Mouse (Mus musculus): ENCODE results near the gene Sprr1b. TPM values are rescaled to one million over a fixed set of nuclear protein-coding genes. Genes with fewer than 3 reads are reported as not detected.
"Not testable (repeated sequence)": the region's sequence is repeated elsewhere in the genome, so short reads cannot be mapped to it uniquely, and the experiment has no call there.

Gene Sprr1b
- total RNA-seq (2015): not detected in 2 replicates
- not detected in 2 replicates for total RNA-seq (2017)

DNA sequence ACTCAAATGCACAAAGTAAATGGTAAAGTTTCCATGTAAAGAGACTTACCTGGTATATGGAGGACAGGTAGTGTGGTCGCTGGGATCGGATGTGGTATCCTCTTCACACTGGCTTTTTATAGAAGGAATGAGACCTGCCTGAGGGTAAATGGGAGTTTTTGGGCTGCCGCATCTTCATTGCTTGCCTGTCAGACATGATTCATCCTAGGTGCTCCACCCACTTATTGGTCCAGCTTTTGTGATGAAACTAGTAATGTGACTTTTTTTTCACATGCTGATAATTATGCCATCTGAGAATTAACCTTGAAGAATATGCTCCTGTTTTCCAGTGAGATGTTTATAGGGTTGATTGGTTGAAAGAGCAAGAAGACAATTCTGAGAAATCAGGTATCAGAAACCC lies at the start of gene Sprr1b:
Gene Sprr1b, minus strand, starts transcription at position 101 of the 400 bp plus-strand sequence.
- no peak for ATAC-seq (ENCODE audit: poor library complexity, severe bottlenecking)

DNA sequence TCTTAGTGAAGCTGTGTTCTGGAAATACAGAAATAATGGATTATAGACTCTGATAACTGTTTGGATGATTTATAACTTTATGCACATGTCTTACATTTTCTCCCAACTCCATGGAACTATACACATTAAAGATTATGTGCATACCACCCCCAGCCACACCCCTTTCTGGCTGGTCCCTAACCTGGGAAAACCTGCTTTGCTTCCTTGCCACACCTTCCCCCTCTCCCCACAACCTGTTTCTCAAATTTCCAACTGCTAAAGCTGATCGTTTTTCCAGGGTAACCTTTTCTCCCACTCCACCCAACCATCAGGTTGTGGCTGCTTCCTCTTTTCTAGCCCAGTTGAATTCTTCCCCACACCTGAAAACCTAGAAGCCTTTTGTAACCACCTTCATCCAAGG lies 47.7 kb upstream of the Sprr1b start:
- no peak for ATAC-seq (ENCODE audit: poor library complexity, severe bottlenecking)

DNA sequence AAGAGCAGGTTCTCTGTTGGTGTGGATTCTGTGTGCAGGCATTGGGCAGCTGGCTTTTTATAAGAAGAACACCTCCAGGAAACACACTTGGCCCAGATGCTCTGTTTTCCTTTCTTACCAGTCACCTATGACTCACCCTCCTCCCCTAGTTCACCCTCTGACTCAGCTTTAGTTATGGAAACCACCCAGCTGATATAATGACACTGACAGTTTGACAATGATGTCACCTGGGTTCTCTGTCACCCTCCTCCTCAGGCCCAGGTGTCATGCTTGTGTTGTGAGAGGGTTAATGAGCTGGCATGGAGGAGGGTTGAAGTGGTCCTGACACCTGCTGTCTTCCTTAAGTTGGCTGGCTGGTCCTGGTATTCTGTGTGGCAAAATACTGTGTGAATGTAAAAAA lies 47.3 kb upstream of the Sprr1b start, which contains the start of gene Sprr1a:
Gene Sprr1a, minus strand, starts transcription at position 33 of the 400 bp plus-strand sequence.
- ATAC-seq (ENCODE audit: poor library complexity, severe bottlenecking): no peak

DNA sequence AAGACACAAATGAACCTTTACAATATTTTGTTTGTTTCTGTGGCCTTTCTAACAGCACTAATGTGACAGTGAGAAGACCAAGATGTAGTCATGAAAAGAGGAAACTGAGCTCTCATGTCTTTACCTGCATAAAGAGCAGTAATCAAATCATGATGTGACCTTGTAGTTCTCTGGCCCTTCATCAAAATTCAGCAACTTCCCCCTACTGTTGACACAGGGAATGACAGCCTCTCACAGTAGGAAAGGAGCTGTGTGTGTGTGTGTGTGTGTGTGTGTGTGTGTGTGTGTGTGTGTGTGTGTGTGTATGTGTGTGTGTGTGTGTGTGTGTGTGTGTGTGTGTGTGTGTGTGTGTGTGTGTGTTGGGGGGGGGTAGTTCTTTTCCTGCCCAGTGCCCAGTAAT lies 42.7 kb upstream of the Sprr1b start:
- not testable (repeated sequence) for ATAC-seq (ENCODE audit: poor library complexity, severe bottlenecking)

DNA sequence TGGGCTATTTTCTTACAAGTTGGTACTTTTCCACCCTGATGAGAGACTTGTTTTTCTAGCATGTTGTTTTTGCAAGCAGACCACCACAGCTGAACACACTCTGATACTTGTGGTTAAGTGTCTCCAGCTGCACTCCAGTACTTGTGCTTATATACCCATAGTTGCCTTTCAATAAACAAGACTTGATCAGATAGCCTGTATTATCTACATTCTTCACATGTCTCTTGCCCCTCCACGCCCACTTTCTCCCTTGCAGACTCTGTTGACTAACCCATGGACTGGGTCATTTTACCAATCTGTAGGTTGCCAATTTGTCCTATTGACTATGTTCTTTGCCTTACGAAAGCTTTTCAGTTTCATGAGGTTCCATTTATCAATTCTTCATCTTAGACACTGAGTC lies 31.5 kb upstream of the Sprr1b start:
- ATAC-seq (ENCODE audit: poor library complexity, severe bottlenecking): no peak

DNA sequence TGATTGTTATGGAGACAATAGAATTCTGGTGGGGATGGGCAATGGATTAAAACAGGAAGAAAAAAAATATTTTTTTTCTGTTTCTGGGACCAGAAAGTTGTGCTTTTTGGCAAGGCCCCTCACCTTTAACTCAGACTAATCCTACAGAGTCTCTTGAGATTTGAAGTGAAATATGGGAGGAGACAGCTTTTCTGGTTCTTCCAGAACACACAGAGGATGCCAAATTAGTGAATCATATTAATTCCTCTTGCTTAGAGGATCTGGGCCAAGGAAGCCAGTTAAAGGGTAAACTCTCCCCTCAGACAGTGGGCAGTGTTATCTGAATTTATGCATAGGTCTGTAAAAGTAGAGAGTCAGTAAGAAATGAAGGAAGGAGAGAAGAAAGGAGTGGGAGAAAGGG lies 28.8 kb upstream of the Sprr1b start:
- no peak for ATAC-seq (ENCODE audit: poor library complexity, severe bottlenecking)

DNA sequence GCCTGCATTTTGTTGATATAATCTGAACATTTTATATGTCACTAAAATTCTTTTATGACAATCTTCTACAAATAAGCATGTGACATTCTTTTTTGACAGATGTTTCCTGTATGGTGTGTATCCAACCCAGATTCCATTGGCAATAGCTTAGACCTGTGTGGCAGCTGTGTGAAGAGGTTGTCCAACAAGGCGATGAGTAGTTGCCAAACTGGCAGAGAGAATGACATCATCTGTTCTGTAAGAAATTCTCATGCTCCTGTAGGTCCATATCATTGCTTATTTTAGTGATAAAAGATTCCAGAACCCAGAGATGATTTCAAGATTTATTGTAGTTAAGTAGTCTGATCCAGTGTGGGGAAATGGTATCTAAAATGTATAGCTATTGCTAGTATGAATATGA lies 28.0 kb upstream of the Sprr1b start:
- no peak for ATAC-seq (ENCODE audit: poor library complexity, severe bottlenecking)

DNA sequence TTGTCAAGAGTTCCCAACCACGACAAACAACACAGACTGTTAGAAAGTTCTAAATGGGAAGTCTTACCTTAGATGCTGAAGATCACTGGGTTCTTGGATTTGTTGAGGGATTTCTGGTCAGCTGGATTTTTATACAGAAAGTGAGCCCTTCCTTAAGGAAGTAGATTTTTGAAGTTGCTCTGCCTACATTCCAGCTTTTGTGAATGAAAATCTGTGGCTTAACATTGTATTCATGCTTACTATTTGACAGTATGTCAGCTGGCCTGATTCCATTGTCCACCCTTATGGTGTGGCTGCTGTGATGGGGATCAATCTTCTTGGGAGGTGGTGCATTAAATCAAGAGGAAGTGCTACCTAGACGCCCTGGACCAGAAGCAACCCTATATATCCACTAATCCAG lies 20.0 kb upstream of the Sprr1b start, which contains the start of gene Sprr3:
Gene Sprr3, minus strand, starts transcription at position 101 of the 400 bp plus-strand sequence.
- no peak for ATAC-seq (ENCODE audit: poor library complexity, severe bottlenecking)

DNA sequence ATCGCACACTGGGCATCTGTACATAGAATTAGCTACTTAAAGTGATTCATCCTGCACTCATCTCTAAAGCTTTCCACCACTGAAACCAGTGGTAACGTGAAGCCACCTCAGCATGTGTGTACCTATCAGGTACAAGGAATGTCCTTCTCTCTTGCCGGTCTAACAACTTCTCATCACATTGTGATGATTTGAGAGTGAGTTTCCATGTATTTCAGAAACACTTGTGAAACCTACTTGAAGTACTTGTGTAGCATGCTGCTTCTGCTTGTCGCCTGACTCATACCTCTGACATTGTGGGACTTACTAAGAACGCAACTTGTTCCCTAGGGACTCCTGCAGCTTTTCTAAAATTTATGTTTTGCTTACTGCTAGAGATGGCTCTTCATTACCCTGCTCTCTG lies 16.6 kb upstream of the Sprr1b start:
- ATAC-seq (ENCODE audit: poor library complexity, severe bottlenecking): no peak

DNA sequence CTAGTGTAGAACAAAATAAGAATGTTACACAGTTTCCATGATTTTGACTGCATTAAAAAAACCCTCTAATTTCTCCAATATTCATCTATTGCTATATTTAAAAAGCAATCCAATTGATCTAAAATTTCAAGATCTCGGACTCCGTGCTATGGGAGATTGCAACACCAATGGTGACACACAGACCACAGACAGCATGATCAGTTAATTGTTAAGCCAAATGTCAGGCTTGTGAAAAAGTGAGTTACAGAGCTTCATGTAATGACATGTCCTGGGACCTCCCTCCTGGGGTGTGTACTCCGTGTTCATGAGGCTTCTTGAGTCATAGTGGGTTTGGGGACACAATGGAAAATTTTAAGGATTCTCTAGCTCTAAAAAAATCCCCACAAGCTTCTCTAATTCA lies 1.6 kb upstream of the Sprr1b start:
- no peak for ATAC-seq (ENCODE audit: poor library complexity, severe bottlenecking)

DNA sequence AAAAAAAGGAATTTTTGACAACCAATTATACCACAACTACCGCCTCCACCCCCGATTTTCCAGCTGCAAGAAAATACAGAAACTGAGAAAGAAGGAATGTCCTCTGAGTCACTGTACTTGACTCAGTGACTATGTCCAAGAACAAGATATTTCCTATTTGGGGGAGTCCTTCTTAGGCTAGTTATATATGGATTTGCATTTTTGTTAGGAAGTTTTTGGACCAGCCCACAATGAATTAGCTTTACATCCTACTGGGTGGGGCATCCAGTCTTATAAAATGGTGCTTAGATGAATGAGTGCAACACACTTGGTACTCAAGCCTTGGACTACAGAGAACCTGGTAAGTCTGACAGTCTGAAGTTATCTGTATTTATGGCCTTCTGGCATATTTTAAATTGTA lies 6.3 kb downstream of the Sprr1b start, which contains the start of gene Sprr2k:
Gene Sprr2k, plus strand, starts transcription at position 301 of the 400 bp plus-strand sequence.
- no peak for ATAC-seq (ENCODE audit: poor library complexity, severe bottlenecking)

DNA sequence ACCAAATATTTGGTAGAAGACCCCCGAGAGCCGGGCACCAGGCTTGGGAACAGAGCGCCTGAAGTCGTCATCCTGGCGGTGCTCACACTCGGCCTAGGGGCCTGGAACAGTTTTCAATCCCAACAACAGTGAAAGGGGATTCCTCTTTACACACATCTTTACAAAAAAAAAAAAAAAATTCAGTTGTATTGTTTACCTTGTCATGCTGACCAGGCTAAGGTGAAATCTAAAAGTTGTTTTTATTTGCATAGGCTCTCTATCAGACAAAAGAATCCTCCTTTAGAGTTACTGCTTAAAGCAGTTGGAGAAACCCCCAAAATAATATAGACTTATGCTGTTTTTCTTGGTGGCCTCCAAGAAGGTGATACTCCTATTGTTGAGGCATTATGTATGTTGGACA lies 9.3 kb downstream of the Sprr1b start, which contains the start of gene Gm9774:
Gene Gm9774, minus strand, starts transcription at position 101 of the 400 bp plus-strand sequence.
- no peak for ATAC-seq (ENCODE audit: poor library complexity, severe bottlenecking)

DNA sequence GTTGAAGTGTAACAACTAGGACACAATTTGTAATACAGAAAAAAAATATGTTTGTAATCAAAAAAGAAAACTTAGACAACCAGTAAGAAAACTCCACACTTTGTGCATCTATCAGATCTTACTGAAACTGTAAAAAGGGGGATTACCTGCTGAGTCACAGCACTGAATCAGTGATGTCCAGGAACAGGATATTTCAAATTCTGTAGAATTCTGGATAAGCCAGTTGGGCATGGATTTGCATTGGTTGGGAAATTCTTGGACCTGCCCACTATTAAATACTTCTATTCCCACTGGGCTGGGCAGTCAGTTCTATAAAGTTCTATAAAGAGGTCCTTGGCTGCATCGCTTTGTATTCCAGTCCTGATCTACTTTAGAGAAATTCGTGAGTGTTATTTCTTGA lies 20.8 kb downstream of the Sprr1b start, which contains the start of gene Sprr2j-ps:
Gene Sprr2j-ps, plus strand, starts transcription at position 301 of the 400 bp plus-strand sequence.
- ATAC-seq (ENCODE audit: poor library complexity, severe bottlenecking): no peak

DNA sequence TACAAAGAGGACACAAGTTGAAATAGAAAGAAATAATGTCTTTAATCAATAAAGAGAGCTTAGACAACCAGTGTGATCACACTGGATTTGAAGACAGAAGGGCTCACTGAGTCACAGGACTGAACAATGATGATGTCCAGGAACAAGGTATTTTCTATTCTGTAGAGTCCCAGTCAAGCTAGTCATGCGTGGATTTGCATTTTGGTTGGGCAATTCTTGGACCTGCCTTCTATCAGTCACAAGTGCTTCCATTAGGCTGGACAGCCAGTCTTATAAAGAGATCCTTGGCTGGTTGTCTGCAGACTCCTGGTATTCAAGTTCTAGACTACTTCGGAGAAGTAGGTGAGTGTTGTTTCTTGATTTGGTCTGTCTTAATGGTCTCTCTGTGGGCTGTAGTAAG lies 30.9 kb downstream of the Sprr1b start, which contains the start of gene Sprr2i:
Gene Sprr2i, plus strand, starts transcription at position 301 of the 400 bp plus-strand sequence.
- ATAC-seq (ENCODE audit: poor library complexity, severe bottlenecking): no peak

DNA sequence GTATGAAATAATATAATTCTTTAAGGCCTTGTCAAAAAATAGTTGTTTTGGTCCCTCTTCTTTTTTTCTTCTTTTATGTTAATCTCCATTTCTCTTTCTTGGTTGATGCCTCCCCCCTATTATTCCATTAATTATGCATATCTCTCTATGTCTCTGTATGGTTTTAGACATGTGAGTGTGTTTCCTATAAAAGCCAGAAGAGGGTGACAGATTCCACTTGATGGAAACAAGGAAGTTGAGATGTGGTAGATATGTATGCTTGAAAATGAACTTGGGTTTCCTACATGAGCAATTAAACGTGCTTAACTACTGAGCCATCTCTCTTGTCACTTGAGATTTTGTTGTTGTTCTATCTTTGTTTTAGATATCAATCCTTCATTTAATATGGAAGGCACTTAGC lies 44.3 kb downstream of the Sprr1b start:
- ATAC-seq (ENCODE audit: poor library complexity, severe bottlenecking): no peak

Other genes starting within 250 kb of the Sprr1b start
- not detected in 2 replicates for gene Sprr2a1, start 223.0 kb downstream of the Sprr1b start, total RNA-seq (2015)
- not detected in 2 replicates for gene Sprr2a1, start 223.0 kb downstream of the Sprr1b start, total RNA-seq (2017)
- not detected in 2 replicates for gene Sprr2a2, start 222.9 kb downstream of the Sprr1b start, total RNA-seq (2015)
- gene Sprr2a2, start 222.9 kb downstream of the Sprr1b start, total RNA-seq (2017): not detected in 2 replicates
- not detected in 2 replicates for gene Sprr2a3, start 153.4 kb downstream of the Sprr1b start, total RNA-seq (2015)
- not detected in 2 replicates for gene Sprr2a3, start 153.4 kb downstream of the Sprr1b start, total RNA-seq (2017)
- not detected in 2 replicates for gene Sprr2b, start 122.2 kb downstream of the Sprr1b start, total RNA-seq (2015)
- gene Sprr2b, start 122.2 kb downstream of the Sprr1b start, total RNA-seq (2017): not detected in 2 replicates
- gene Sprr2d, start 99.6 kb downstream of the Sprr1b start, total RNA-seq (2015): not detected in 2 replicates
- gene Sprr2d, start 99.6 kb downstream of the Sprr1b start, total RNA-seq (2017): not detected in 2 replicates
- not detected in 2 replicates for gene Sprr2e, start 86.6 kb downstream of the Sprr1b start, total RNA-seq (2015)
- gene Sprr2e, start 86.6 kb downstream of the Sprr1b start, total RNA-seq (2017): not detected in 2 replicates
- not detected in 2 replicates for gene Sprr2f, start 73.6 kb downstream of the Sprr1b start, total RNA-seq (2015)
- gene Sprr2f, start 73.6 kb downstream of the Sprr1b start, total RNA-seq (2017): not detected in 2 replicates
- gene Sprr2h, start 53.1 kb downstream of the Sprr1b start, total RNA-seq (2015): not detected in 2 replicates
- gene Sprr2h, start 53.1 kb downstream of the Sprr1b start, total RNA-seq (2017): not detected in 2 replicates
- not detected in 2 replicates for gene Sprr2i, start 30.8 kb downstream of the Sprr1b start, total RNA-seq (2015)
- not detected in 2 replicates for gene Sprr2i, start 30.8 kb downstream of the Sprr1b start, total RNA-seq (2017)
- not detected in 2 replicates for gene Sprr2j-ps, start 20.7 kb downstream of the Sprr1b start, total RNA-seq (2015)
- not detected in 2 replicates for gene Sprr2j-ps, start 20.7 kb downstream of the Sprr1b start, total RNA-seq (2017)
- 7.0 and 7.4 TPM in 2 replicates for gene Gm9774, start 9.4 kb downstream of the Sprr1b start, total RNA-seq (2015)
- gene Gm9774, start 9.4 kb downstream of the Sprr1b start, total RNA-seq (2017): 1.1 and 2.3 TPM in 2 replicates
- not detected in 2 replicates for gene Sprr2k, start 6.2 kb downstream of the Sprr1b start, total RNA-seq (2015)
- not detected in 2 replicates for gene Sprr2k, start 6.2 kb downstream of the Sprr1b start, total RNA-seq (2017)
- gene Sprr3, start 19.9 kb upstream of the Sprr1b start, total RNA-seq (2015): not detected in 2 replicates
- not detected in 2 replicates for gene Sprr3, start 19.9 kb upstream of the Sprr1b start, total RNA-seq (2017)
- gene Sprr1a, start 47.1 kb upstream of the Sprr1b start, total RNA-seq (2015): not detected in 2 replicates
- gene Sprr1a, start 47.1 kb upstream of the Sprr1b start, total RNA-seq (2017): not detected in 2 replicates
- not detected in 2 replicates for gene Sprr4, start 61.7 kb upstream of the Sprr1b start, total RNA-seq (2015)
- not detected in 2 replicates for gene Sprr4, start 61.7 kb upstream of the Sprr1b start, total RNA-seq (2017)
- not detected in 2 replicates for gene 2310046K23Rik, start 95.7 kb upstream of the Sprr1b start, total RNA-seq (2015)
- not detected in 2 replicates for gene 2310046K23Rik, start 95.7 kb upstream of the Sprr1b start, total RNA-seq (2017)
- gene Ivl, start 134.9 kb upstream of the Sprr1b start, total RNA-seq (2015): 0.18 TPM in 1 of 2 replicates, not detected in the other
- not detected in 2 replicates for gene Ivl, start 134.9 kb upstream of the Sprr1b start, total RNA-seq (2017)
- gene Smcp, start 150.2 kb upstream of the Sprr1b start, total RNA-seq (2015): not detected in 2 replicates
- not detected in 2 replicates for gene Smcp, start 150.2 kb upstream of the Sprr1b start, total RNA-seq (2017)
- gene 2210017I01Rik, start 168.7 kb upstream of the Sprr1b start, total RNA-seq (2015): not detected in 2 replicates
- gene 2210017I01Rik, start 168.7 kb upstream of the Sprr1b start, total RNA-seq (2017): not detected in 2 replicates
- gene Lce6a, start 182.9 kb upstream of the Sprr1b start, total RNA-seq (2015): not detected in 2 replicates
- gene Lce6a, start 182.9 kb upstream of the Sprr1b start, total RNA-seq (2017): not detected in 2 replicates
- not detected in 2 replicates for gene Lce1a1, start 209.5 kb upstream of the Sprr1b start, total RNA-seq (2015)
- gene Lce1a1, start 209.5 kb upstream of the Sprr1b start, total RNA-seq (2017): not detected in 2 replicates
- gene Lce1b, start 218.1 kb upstream of the Sprr1b start, total RNA-seq (2015): not detected in 2 replicates
- gene Lce1b, start 218.1 kb upstream of the Sprr1b start, total RNA-seq (2017): not detected in 2 replicates
- not detected in 2 replicates for gene Lce1a2, start 231.5 kb upstream of the Sprr1b start, total RNA-seq (2015)
- not detected in 2 replicates for gene Lce1a2, start 231.5 kb upstream of the Sprr1b start, total RNA-seq (2017)
- gene Lce1c, start 240.5 kb upstream of the Sprr1b start, total RNA-seq (2015): not detected in 2 replicates
- not detected in 2 replicates for gene Lce1c, start 240.5 kb upstream of the Sprr1b start, total RNA-seq (2017)
- gene Lce1d, start 248.4 kb upstream of the Sprr1b start, total RNA-seq (2015): not detected in 2 replicates
- not detected in 2 replicates for gene Lce1d, start 248.4 kb upstream of the Sprr1b start, total RNA-seq (2017)